14 mouse cellular contexts compared by ENCODE assay signal in genomic region chr7:95082248-95082647, GRCm38 (mm10).
DNase-seq lines count a peak whose midpoint lies in the region.
"Had no signal": no experiment of that assay in that cellular context is flagged by ENCODE, and none has a peak within 500 bp of the region (broad histone marks: within the 10 kb centered on the region; RNA-seq: fewer than 3 reads in every experiment).

No protein-coding gene starts in this region.

- DNase-seq in adrenal gland, postnatal 25 days, result peak; percentile 2
- no peak for DNase-seq in adrenal gland, postnatal 4 days (ENCODE audit: low spot score in 2 of 2)
- peak; percentile 37 to 69 for DNase-seq in heart, adult 18-20 months
- DNase-seq in heart, embryonic 10.5 days (ENCODE audit: low spot score), result no peak
- DNase-seq in ovary, postnatal 36 days (ENCODE audit: low spot score), result peak; percentile 4
- DNase-seq in ovary, postnatal 14 days (ENCODE audit: low spot score), result no peak
- DNase-seq in kidney, postnatal 14 days, result no peak
- no peak for DNase-seq in spleen, postnatal 36 days (ENCODE audit: low spot score in 2 of 2)
- DNase-seq: cerebellum, adult 9-10 months; kidney, adult 8-10 months; thymus, adult 18-20 months had no signal

- H3K27me3 ChIP-seq in heart, embryonic 10.5 days (ENCODE audit: insufficient read depth, poor library complexity, severe bottlenecking), result no peaks in the 10 kb centered on the region
- H3K27me3 ChIP-seq: embryonic facial prominence, embryonic 13.5 days; limb, embryonic 15.5 days had no signal

- no peaks in the 10 kb centered on the region for H3K9me3 ChIP-seq in heart, embryonic 10.5 days
- H3K9me3 ChIP-seq: embryonic facial prominence, embryonic 13.5 days; limb, embryonic 15.5 days had no signal

- H3K4me1 ChIP-seq in heart, embryonic 10.5 days, result no peaks in the 10 kb centered on the region
- H3K4me1 ChIP-seq: embryonic facial prominence, embryonic 13.5 days; limb, embryonic 15.5 days had no signal

- H3K36me3 ChIP-seq in heart, embryonic 10.5 days, result no peaks in the 10 kb centered on the region
- H3K36me3 ChIP-seq: embryonic facial prominence, embryonic 13.5 days; G1E; limb, embryonic 15.5 days had no signal

- H3K27ac ChIP-seq in heart, embryonic 10.5 days, result no peak overlapping the region
- H3K27ac ChIP-seq: embryonic facial prominence, embryonic 13.5 days; limb, embryonic 15.5 days had no signal

- H3K4me3 ChIP-seq in heart, embryonic 10.5 days, result no peak overlapping the region
- H3K4me3 ChIP-seq: embryonic facial prominence, embryonic 13.5 days; limb, embryonic 15.5 days had no signal

Comparison
In these comparisons a context has a peak if more than half of its experiments do, and no peak if none do; other contexts are left out.
1. DNase-seq: peak in adrenal gland, postnatal 25 days (single experiment), heart, adult 18-20 months (2 of 2) and ovary, postnatal 36 days (single experiment); none in adrenal gland, postnatal 4 days (0 of 2), heart, embryonic 10.5 days (single experiment), ovary, postnatal 14 days (single experiment), kidney, postnatal 14 days (single experiment) and spleen, postnatal 36 days (0 of 2).